Mouse (Mus musculus): ENCODE measurements around the gene Coil. TPM values are rescaled to one million over a fixed set of nuclear protein-coding genes. Genes with fewer than 3 reads are reported as not detected.

Gene Coil
- 19.7 TPM for polyA plus RNA-seq (2017; shearing (Covaris generic))

GRCm38 (mm10) chr11:88970202-88970732, at the start of gene Coil:
TSS of gene Coil (plus strand) at chr11:88970252.

DNA sequence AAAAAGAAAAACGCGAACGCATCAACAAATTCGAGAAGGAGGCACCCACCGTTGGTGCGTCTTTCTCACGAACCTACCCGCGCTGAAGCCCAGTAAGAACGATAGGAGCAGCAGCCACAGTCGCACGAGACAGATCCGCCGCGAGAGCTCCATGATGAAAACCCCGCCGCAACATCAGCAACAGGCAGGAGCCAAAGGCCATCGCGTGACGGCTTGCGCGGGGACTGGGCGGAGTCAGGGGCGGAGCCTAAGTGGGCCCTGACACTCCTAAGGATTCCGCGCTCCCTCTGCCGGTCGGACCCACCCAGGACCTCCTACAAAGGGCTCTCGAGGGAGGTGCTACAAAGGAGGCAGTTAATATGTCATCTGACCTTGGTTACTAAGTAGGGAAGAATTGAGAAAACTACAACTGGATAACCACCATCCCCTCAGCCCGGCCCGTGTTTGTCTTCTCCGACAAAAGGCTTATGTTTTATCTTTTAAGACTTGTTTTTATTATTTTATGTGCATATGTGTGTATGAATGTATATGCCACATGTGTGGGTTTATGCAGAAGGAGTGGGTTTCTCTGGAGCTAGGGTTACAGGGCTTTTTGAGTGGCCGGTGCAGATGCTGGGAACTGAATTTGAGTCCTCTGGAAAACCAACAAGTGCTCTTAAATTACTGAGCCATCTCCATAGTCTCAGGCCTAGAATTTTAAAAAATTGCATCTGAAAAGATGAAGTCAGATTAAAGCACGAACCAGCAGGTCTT, 14.7 kb upstream of the Coil start, which contains the start of gene Scpep1:
Gene Scpep1 (minus strand): TSS at position 249 of the 753 bp plus-strand sequence.

DNA sequence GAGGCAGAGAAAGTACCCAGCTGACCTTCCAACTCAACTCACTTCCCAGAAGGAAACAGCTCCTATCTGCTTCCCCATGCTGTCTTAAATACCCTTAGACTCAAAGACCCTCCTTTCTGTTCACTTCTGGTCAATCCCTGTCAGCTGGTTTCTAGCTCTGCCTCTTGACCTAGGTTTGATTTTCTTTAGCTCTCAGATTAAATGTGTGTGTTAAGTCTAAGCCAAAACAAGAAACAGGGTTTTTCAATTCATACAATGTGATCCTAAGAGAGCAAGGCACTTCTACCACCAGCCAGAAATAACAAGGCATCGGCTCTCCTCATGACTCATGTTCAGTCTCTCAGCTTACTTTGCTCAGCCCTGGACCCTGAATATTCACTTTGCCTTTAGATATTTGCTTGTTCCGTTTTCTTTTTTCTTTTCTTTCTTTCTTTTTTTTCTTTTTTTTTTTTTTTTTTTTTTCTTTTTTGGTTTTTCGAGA, 3.1 kb upstream of the Coil start, which contains the start of gene Elobl:
Gene Elobl (minus strand): TSS at position 51 of the 481 bp plus-strand sequence.

DNA sequence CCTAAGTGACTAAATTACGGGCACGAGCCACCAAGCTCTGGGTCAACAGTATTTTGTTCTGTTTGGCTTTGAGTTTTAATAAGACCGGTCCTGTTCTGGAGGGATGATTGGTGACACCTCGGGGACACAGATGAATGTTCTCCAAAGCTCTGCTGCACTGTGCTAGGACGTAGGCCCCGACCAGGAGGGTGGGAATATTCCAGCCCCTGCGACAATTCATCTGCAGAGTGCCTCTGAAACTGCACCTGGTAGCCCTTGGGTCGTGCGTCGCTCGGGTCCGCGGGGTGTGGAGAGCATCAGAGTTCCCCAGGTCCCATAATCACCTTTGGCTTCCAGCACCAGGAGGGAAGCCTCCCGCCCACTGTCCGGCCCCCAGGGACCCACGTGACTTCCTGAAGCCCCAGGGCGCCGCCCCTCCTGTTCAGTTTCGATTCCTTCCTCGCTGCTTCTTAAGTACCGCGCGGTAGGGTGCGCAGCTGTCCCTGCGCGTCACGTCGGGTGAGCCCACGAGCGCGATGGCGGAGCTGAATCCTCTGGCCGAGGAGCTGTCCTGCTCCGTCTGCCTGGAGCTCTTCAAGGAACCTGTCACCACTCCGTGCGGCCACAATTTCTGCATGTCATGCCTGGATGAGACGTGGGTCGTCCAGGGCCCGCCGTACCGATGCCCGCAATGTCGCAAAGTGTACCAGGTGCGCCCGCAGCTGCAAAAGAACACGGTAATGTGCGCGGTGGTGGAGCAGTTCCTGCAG, 29.1 kb downstream of the Coil start, which contains the start of gene Trim25:
Gene Trim25 (plus strand): TSS at position 403 of the 749 bp plus-strand sequence.

Other genes starting within 250 kb of the Coil start
- 2.6 TPM for gene Akap1, start 105.7 kb upstream of the Coil start, polyA plus RNA-seq (2017; shearing (Covaris generic))
- 17.2 TPM for gene Scpep1, start 14.8 kb upstream of the Coil start, polyA plus RNA-seq (2017; shearing (Covaris generic))
- gene Elobl, start 3.3 kb upstream of the Coil start, polyA plus RNA-seq (2017; shearing (Covaris generic)) = not detected
- gene Trim25, start 29.1 kb downstream of the Coil start, polyA plus RNA-seq (2017; shearing (Covaris generic)) = 34.7 TPM
- gene Dgke, start 96.6 kb downstream of the Coil start, polyA plus RNA-seq (2017; shearing (Covaris generic)) = 10.8 TPM
- gene Gm525, start 103.6 kb downstream of the Coil start, polyA plus RNA-seq (2017; shearing (Covaris generic)) = not detected